Mouse (Mus musculus) cerebellum, adult 11 months (tissue): ENCODE data around the gene Pla1a.
"Not testable (repeated sequence)": the region's sequence is repeated elsewhere in the genome, so short reads cannot be mapped to it uniquely, and the experiment has no call there.

Experiments used
- DNase-seq: peaks from one replicate; pipeline ENCODE4 v3.0.0; 2022

Pla1a gene

DNA sequence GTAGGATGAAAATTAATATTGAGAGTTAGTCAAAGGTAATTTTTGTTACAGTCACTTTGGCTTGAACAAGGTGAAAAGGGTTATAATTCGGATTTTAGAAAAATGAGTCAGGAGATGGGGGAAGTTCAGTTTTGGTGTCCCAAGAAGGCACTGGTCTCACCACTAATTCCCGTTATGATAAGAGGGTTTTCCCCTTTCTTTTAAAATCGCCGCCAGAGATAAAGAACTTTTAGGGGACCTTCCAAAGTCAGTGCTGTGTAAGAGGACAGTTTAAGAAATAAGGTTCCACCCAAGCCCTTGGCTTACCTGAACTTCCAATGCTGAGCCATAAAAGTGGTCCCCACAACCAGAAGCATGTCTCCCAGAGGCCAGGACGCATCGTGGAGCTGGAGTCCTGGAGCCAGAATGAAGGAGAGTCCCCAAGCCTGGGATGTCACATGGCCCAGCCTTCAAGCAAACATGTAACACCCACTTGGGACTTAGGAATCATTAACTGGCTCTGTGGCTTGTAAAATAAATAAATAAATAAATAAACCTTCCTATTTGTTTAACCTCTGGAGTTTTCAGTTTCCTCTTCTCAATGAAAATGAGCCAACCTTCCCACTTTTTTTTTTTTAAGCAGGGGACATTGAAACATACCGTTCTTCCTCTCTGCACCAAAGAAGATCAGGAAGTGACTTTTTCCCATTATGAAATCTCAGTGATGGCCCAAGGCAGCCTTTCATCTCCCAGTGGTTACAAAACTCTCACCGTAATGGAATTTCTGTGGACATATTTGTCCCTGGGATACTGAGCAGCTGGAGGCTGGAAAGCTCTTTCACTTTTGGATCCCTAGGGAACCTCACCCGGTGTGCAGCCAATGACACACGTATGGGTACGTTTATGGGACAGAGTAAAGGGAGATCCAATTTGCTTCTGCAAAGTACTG, at the start of gene Pla1a:
Gene Pla1a, minus strand, starts transcription at position 648 of the 928 bp plus-strand sequence.
- no peak for DNase-seq

DNA sequence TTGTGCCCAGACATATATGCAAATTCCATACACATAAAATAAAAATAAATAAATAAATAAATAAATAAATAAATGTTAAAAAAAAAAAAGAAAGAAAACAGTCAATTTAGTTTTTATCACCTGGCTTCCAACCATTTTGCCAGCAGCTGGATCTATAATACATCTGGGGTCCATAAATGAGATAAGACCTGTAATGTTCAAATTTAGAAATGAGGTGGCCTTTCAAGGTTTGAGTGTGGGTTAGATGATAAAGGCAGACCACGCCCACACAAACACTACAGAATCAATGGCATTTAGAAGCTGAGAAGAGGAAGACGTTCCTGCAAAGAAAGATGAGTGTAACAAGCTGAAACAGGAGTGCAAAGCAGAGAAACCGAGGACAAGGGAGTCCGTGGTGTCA, 48.4 kb upstream of the Pla1a start:
- no peak for DNase-seq

DNA sequence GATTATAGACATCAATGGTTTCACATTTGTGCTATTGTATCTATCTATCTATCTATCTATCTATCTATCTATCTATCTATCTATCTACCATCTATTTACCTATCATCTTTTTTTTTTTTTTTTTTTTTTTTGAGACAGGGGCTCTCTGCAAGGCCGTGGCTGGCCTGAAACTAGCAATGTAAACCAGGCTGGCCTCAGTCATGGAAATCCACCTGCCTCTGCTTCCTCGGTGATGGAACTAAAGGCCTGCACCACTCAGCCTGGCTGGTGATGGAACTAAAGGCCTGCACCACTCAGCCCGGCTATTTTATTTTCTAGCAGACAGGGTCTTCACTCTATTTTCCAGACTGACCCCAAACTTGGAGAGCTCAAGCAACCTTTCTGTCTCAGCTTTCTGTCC, 45.4 kb upstream of the Pla1a start:
- DNase-seq: no peak

DNA sequence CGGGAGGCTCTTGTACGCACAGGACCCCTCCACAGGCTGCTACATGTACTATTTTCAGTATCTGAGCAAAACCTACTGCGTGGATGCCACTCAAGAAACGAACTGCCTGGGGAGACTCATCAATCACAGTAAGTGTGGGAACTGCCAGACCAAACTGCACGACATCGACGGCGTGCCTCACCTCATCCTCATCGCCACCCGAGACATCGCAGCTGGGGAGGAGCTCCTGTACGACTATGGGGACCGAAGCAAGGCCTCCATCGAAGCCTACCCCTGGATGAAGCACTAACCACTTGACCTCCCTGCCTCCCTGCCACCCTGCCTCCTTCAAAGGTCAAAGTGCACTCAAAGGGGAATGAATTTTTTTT, 44.3 kb upstream of the Pla1a start:
- not testable (repeated sequence) for DNase-seq

DNA sequence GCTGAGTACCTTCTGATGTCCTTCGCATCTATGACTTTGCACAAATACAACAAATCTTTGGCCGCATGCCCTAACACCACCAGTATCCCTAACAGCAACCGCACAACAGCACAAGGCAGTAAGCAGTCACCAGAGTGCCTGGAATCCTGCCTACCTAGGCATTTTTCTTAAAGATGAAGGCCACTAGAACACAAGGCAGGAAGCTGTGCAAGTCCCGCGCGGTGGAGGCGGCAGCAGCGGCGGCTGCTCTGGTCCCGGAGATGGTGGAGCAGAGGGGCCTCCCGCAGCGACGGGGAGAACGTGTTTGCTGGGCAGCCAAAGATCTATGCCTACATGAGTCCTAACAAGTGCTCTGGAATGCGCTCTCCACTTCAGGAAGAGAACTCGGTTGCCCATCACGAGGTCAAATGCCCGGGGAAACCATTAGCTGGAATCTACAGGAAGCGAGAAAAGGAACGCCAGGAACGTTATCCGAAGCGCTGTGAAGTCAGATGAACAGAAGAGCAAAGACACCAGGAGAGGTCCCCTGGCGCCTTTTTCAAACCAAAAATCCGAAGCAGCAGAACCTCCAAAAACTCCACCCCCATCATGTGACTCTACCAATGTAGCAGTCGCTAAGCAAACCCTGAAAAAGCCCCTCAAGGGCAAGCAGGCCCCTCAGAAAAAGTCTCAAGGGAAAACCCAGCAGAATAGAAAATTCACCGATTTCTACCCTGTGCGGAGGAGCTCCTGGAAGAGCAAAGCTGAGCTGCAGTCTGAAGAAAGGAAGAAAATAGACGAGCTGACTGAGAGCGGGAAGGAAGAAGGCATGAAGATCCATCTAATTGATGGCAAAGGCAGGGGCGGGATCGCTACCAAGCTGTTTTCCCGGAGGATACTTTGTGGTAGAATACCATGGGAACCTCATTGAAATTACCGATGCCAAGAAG, 43.6 kb upstream of the Pla1a start:
- DNase-seq: peak; percentile 22

DNA sequence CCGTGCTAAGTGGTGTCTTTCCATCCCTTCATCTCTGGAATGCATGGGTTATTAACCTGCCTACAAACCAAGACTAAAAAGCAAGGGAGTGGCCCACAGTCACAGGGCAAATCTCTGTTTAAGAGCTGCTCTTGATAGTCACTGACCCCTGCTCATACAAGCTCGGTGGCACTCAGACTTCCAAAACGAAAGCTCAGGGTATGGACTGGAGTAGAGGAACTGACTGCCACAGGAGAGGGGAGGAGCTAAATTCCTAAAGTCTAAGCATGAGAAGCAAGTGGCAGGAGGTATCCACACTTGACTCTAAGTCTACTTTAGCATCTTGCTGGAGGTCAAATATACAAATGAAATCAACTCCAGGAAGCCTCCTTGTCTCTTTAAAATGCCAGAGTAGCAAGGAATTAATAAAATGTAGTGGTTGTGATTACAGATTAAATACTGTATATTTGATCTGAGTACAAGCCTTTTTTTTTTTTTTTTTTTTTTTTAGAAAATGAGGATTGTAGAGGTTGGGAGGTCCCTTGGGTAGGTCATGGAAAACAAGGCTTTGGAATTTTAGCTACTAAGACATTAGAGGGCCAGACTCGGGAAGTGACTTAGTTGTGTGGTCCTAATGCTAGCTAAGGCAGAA, 42.9 kb upstream of the Pla1a start:
- DNase-seq: no peak

DNA sequence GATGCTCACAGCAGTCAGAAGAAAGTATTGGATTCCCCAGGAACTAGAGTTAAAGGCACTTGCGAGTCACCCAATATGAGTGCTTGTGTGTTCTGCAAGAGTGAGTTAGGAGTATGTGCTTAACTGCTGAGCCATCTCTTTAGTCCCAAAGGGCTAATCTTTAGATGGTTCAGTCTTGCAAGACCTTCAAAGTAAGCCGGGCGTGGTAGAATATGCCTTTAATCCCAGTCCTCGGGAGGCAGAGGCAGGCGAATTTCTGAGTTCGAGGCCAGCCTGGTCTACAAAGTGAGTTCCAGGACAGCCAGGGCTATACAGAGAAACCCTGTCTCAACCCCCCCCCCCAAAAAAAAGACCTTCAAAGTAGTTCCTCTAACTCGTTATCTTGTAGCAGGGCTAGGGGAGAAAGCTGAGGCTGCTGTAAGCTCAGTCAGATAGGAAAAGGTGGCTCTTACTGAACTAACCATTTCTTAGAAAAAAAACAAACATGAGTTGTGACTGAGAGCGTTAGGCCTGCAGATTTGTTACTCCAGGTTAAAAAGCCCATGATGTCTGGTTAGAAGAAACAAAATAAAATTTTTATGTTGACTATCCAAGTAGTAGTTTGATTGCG, 41.8 kb upstream of the Pla1a start:
- no peak for DNase-seq

DNA sequence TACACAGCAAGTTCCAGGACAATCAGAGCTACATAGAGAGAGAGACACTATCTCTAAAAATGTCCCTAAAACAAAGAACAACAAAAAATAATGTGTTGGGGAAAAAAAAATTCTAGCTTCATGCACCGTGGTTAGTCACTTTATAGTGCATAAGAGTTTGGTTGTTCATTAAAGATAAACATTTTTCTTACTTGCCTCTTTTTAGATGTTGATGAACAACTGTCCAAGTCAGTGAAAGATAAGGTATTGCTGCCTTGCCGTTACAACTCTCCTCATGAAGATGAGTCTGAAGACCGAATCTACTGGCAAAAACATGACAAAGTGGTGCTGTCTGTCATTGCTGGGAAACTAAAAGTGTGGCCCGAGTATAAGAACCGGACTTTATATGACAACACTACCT, 40.7 kb upstream of the Pla1a start:
- DNase-seq: no peak

DNA sequence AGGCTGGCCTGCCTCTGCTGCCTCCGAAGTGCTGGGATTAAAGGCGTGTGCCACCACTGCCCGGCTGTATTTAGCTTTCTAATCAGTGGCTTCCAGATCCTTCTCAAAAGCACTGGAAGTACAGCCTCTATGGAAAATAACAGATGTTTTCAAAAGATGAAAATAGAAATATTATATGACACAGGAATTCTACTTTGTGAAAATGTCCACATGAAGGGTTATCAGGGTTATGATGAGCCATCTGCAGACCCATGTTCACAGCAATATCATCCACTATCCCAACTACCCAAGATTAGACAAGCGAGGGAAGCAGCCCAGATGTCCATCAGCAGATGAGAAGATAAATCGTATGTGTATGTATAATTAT, 39.5 kb upstream of the Pla1a start:
- DNase-seq: no peak

DNA sequence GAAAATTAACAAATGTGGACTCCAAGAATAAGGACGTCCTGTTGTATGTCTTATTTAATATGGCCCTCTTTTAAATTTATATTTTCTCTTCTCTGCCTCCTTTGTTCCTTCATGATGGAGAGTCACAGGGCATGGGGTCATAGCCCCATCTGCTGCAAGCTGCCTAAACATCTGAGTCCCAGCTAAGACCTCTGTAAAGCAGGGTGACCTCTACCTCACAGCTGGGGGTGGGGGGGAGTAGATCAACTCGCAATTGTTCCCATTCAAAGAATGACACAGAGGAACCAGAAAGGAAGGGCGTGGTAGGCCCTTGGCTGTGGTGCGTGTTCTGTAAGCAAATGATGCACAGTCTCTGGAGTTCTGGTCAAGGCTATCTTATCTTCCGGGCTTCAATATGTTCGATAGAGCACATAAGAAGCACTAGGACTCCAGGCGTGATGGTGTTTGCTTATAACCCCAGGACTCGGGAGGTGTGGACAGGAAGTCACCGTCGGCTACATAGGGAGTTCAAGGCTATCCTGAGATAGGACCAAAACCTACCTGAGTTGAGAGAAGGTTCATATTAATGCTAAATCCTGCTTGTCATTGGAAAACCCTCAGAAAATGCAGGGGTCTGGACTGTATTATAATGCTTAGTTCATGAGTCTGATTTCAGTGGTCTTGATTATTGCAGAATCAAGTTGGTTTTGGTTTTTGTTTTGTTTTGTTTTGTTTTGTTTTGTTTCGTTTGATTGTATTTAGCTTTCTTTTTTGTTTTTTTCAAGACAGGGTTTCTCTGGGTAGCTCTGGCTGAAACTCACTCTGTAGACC, 39.0 kb upstream of the Pla1a start:
- DNase-seq: no peak

DNA sequence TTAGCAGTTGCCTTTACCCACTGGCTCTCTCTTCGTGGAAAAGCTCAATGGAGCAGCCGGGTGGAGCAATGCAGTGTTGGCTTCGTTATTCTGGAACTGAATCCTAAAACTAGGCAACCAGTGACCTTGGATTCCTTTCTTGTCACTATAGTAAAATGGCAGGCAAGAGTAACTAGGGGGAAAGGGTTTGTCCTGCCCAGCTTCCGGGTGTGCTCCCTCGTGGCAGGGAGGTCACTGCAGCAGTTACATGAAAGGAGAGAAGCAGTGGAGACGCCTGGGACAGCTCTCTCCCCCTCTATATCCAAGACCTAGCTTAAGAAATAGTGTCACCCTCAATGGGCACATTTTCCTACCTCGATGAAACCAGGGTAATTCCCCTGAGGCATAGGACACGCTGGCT, 36.5 kb upstream of the Pla1a start:
- DNase-seq: no peak

DNA sequence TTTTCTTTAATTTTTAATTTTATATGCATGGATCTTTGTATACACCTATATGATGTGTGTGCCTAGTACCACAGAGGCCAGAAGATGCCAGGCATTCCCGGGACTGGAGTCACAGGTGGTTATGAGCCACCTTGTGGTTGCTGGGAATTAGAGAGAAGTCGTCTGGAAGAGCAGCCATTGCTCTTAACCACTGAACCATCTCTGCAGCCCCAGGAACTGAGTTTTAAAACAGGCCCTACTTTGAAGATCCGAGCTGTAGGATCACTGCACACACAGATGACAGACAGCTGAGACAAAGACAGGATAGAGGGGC, 35.7 kb upstream of the Pla1a start:
- DNase-seq: no peak

DNA sequence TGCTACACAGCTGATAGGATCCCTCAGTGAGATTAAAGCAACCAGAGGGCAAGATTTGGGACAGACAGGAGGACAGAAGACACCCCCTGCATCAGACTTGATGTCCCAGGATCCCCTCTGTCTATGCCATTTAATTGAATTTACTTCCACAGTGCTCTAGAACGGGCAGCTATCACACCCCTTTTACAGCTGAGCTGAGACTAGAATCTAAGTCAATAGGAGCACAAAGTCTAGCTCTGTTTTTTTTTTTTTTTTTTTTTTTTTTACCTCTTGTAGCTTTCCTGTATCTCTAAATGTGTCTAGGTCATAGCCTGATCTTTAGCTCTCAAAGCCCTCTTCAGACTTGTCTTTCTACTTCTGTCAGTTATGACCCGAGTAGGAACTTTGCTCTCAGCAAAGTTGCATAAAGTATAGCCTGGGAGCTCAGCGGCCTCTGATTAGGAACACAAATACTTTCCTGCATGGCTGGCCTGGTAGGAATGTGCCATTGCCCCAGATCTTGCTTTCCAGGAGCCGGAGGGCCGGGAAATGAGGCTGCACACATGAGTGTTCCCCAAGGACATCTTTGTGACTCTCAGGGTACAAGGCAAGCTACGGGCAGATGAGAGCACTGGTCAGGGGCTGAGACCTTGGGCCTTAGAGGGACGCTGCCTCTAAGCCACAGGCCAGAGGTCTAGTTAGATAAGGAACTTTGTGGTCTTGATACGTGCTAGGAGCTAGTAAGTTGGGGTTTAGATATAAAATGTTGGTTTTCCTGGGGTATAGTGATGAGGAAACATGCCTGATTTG, 35.2 kb upstream of the Pla1a start:
- DNase-seq: no peak

DNA sequence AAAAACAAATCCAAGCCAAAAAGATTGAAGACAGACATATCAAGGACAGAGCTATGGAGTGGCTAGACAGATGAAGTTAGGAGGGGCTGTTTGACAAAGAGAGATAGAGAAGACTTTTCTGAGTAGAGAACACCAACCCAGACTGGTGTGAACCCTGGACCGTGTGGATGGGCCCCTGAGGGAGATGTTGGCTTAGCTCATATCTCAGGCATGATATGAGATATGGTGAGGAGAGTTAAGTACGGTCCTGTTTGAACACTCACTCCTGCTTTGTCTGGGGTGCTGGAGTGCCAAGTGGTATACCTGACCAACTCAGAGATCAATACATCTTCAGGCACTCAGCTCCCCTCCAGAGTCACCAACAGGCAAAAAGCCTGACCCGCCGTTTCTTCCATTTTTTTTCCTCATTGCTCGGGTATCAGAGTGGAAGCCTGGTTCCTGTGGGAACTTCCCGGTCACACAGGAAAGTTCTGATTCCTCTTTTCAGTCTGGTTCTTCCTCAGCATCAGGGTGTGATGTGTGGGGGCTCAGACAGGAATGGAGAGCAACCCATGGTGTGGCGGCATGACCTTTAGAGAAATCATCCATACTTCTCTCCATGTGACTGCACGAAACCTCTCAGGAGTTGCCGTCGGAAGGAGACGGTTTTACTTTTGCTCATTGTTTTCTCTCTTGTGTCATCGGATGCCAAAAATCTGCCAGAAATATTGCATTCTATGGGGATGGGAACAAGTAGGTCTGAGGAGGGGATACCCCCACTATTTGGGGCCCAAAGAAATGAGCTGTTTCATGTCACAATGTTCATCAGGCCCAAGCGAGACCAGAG, 34.4 kb upstream of the Pla1a start:
- DNase-seq: no peak

DNA sequence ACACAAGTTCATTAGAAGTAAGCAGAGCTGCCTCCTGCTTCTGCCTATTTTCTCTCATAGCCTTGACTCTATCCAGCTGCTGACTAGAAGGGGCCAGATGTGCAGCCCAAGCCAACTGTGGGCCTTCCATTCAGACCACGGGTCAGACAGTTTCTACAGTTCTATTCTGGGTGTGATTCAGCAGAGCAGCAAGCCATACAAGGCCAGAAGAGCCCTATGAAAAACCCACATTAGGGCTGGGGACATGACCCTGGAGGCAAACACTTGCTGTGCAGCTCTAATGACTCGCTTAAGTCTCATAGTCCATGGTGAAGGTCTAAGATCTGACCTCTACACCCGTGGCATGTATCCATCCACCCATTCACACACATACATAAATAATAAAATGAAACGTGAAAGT, 33.1 kb upstream of the Pla1a start:
- DNase-seq: no peak

DNA sequence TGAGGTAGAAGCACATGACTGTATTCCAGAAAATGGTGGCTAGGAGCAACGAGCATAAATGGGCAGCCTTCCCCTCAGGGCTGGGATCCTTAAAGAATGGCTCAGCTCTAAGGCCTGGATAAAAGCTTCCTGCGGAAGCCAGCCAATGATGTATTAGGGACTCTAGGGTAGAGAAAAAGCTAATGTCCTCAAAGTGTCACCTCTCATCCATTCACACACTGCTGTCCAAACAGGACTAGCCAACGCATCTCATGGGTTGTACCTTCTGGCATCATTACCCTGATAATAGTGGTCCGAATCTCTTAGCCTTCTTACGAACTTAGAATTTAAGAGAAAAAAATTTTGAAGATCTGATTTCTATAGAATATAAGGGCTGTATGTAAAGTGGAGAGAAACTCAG, 30.4 kb upstream of the Pla1a start:
- DNase-seq: no peak

DNA sequence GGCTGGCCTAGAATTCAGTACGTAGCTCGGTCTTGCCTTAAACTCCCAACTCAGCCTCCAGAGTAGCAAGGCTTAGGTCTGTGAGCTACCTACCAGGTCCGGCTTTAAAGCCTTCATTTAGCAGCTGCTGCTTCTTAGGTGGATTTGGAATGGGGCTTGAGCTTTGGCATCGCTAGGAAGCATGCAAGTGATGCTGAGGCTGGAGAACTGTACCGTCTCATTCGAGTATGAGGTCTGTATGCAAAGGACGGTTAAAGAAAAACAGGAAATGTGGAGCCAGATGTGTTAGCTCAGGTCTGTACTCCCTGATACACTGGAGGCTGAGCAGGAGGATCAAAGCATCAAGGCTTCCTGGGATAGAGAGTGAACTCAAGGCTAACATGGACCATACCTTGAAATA, 29.2 kb upstream of the Pla1a start:
- DNase-seq: no peak

DNA sequence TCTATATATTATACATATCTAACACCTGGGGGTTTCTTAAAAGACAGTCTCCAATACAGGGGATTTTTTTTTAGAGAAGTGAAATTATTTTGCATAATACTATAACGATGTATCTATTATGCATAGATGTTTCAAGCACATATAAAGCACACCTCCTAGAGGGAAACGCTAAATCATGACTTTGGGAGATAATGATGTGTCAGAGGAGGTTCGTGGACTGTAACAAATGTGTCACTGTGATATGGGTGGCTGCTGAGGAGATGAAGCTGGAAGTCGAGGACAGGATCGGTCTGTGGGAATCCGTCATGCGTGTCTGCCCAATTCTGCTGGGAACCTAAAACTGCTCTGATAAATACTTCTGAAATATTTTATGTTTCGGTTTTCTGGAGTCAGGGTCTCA, 28.8 kb upstream of the Pla1a start:
- no peak for DNase-seq

DNA sequence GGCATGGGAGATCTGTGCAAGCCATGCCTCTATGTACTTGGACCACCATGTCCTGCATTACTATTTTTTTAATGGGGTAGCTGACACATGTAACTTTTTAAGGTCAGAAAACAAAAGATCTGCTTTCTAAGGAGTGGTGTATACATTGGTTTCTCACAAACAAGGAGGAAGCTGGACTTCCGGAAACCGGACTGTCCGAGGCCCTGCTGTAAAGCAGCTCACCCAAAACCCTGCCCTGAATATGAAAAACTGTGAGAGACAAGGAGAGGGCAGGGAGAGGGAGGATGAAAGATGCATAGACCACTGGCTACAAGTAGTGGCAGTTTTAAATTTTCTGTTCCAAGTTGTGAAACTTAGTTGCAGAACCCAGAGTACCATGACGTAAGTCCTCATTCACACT, 27.0 kb upstream of the Pla1a start:
- DNase-seq: no peak

DNA sequence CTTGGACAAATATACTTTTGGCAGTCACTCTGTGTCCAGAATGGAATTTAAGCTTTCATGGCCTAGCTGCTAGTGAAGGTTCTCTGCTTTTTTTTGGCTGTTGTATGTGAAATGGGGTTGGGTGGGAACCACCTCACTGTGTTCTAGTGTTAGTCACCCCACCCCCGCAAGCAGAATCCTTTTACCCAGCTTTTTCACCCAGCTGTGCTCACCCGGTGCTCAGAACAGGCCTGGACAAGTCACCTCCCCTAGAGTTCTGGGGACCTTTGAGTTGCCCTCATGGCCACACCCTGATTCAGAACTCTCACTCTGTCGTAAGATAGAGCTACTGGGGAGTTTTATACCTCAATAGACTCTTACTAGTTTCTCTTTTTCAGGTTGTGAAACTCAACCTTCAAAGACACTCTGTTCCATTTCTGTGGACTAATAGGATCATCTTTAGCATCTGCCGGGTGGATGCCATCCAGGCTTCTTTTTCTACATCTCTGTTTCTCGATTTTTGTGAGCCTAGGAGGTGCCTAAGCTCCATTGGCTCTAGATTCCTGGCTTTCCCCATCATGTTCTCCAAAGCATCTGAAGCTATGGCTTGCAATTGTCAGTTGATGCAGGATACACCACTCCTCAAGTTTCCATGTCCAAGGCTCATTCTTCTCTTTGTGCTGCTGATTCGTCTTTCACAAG, 25.8 kb upstream of the Pla1a start:
- no peak for DNase-seq
